Mouse (Mus musculus): ENCODE measurements around the gene Gm45837. TPM values are rescaled to one million over a fixed set of nuclear protein-coding genes. Genes with fewer than 3 reads are reported as not detected.
A peak's percentile ranks its signal among the peaks of the same experiment; 100 is the strongest.

Gene Gm45837
- polyA plus RNA-seq, 1 experiment = not detected

DNA sequence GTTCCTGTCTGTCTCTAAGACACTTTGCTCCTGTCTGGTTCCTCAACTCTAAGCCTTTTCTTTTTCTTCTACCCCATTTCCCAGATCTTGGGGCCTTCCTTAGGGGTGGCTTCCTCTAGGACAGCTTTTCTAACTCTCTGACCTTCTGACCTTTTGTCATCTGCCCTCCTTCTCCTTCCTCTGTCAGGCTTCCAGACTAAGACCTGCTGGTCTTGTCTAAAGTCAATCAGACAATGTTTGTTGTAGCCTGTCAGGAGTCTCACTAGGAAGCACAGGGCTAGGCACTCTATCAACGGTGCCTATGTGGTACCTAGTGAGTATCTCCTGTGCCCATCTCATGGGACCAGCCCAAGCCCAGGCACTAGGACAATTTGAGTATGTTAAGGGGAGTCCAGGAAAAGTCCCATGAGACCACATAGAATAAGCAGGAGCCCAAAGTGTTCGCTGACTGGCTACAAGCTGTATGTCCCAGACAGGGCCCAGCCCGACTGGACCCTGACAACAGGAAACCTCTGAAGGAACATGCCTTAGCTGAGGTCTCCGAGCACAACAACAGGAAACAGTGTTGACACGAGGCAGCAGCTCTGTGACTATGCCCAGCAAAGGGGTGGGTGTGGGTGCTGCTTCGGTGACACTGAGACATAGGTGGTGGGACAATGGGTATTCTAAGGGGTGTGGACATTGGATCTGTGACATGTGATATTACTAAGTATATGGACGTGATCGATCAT lies 55.3 kb downstream of the Gm45837 start:
- Histone ChIP-seq H3K36me3 (ENCODE audit: control insufficient read depth, insufficient read depth, low read length) (no peaks in the 10 kb centered on the region), H3K27ac (ENCODE audit: control insufficient read depth, insufficient read depth, low read depth, low read length) (no peak overlapping the region), H3K27me3 (ENCODE audit: control insufficient read depth, insufficient read depth, low read length) (no peaks in the 10 kb centered on the region), H3K4me1 (ENCODE audit: control insufficient read depth, insufficient read depth, low read length) (peaks cover 12% of the 10 kb centered on the region), H3K4me3 (ENCODE audit: control insufficient read depth, low read depth, low read length) (peak overlapping the region; percentile 69)
- TF ChIP-seq CTCF (IDR thresholded peaks at IDR 0.05; ENCODE audit: control insufficient read depth, insufficient read depth, insufficient replicate concordance, low read depth, low read length) = no peak
- TF ChIP-seq POLR2A (IDR thresholded peaks at IDR 0.05; ENCODE audit: control insufficient read depth, low read depth, low read length) = no peak

DNA sequence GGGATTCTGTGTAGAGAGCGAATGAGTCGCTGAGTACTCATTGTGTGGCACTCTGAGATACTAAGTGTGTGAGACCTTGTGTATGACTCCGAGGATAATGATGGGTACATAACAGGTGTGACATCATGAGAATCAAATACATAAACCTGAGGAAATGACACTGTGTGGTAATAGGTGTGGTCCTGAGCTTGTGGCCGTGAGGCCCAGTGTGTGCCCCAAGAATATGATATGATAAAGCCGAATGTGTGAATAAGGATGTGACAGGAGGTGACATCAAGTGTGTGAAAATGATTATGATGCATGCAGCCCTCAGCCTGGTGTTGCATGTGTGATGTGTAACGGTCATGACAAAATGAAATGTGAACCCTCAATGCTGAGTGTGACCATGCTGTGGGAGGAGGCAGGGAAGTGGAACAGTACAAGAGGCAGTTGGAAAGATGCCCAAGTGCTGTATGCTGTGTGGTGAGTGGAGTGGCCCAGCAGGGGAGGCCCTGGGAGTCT lies 55.9 kb downstream of the Gm45837 start:
- no peak overlapping the region for H3K27ac ChIP-seq (ENCODE audit: control insufficient read depth, insufficient read depth, low read depth, low read length)
- peaks cover 12% of the 10 kb centered on the region for H3K4me1 ChIP-seq (ENCODE audit: control insufficient read depth, insufficient read depth, low read length)
- TF ChIP-seq CTCF (IDR thresholded peaks at IDR 0.05; ENCODE audit: control insufficient read depth, insufficient read depth, insufficient replicate concordance, low read depth, low read length) = no peak
- TF ChIP-seq POLR2A (IDR thresholded peaks at IDR 0.05; ENCODE audit: control insufficient read depth, low read depth, low read length) = no peak
- peak overlapping the region; percentile 69; the same call in 1 of the 2 replicates for H3K4me3 ChIP-seq (ENCODE audit: control insufficient read depth, low read depth, low read length)
- H3K36me3 ChIP-seq (ENCODE audit: control insufficient read depth, insufficient read depth, low read length) = no peaks in the 10 kb centered on the region
- no peaks in the 10 kb centered on the region for H3K27me3 ChIP-seq (ENCODE audit: control insufficient read depth, insufficient read depth, low read length)

DNA sequence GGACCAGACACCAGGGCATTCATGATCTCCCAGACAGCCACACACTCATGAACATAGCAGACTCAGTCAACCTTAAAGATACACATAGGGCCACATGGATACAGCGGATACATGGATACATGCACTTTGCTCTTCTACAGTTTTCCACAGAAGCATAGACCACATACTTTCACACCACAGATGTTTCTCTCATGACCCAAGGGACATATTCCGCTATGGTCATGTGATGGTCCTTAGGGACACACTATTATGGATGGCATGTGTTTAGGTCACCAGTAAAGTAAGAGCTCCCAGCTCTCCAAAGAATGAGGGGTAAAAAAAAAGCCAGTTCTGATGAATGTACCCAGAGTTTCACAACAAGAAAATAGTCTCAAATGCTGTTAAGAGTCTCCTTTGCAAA lies 60.7 kb downstream of the Gm45837 start:
- H3K27me3 ChIP-seq (ENCODE audit: control insufficient read depth, insufficient read depth, low read length) = no peaks in the 10 kb centered on the region
- H3K27ac ChIP-seq (ENCODE audit: control insufficient read depth, insufficient read depth, low read depth, low read length) = no peak overlapping the region
- no peaks in the 10 kb centered on the region for H3K36me3 ChIP-seq (ENCODE audit: control insufficient read depth, insufficient read depth, low read length)
- no peak overlapping the region for H3K4me3 ChIP-seq (ENCODE audit: control insufficient read depth, low read depth, low read length)
- no peaks in the 10 kb centered on the region for H3K4me1 ChIP-seq (ENCODE audit: control insufficient read depth, insufficient read depth, low read length)
- no peak for TF ChIP-seq CTCF (IDR thresholded peaks at IDR 0.05; ENCODE audit: control insufficient read depth, insufficient read depth, insufficient replicate concordance, low read depth, low read length)
- TF ChIP-seq POLR2A (IDR thresholded peaks at IDR 0.05; ENCODE audit: control insufficient read depth, low read depth, low read length) = no peak

DNA sequence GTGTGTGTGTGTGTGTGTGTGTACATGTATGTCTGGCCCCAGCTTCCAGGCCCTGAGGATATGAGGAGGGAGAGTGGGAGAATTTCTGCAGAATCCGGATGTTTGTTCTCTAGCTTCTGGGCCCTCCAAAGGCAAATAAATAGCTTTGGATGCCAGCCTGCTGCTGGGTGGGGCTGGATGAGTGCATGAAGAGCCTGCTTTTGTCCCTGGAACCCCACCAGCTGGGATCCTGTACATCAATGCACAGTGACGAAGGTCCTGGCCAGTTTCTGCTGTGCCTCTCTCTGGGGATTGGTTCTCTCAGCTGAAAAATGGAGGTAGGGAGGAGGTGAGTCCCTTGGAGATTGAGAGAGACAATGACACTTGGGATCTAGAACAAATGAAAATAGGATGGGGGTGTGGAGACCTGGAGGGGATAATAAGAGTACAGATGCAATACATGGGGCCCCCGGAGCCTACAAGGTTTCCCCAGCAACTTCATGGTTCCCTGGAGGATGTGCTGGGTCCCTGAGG lies 61.3 kb downstream of the Gm45837 start:
- no peak overlapping the region for H3K4me3 ChIP-seq (ENCODE audit: control insufficient read depth, low read depth, low read length)

DNA sequence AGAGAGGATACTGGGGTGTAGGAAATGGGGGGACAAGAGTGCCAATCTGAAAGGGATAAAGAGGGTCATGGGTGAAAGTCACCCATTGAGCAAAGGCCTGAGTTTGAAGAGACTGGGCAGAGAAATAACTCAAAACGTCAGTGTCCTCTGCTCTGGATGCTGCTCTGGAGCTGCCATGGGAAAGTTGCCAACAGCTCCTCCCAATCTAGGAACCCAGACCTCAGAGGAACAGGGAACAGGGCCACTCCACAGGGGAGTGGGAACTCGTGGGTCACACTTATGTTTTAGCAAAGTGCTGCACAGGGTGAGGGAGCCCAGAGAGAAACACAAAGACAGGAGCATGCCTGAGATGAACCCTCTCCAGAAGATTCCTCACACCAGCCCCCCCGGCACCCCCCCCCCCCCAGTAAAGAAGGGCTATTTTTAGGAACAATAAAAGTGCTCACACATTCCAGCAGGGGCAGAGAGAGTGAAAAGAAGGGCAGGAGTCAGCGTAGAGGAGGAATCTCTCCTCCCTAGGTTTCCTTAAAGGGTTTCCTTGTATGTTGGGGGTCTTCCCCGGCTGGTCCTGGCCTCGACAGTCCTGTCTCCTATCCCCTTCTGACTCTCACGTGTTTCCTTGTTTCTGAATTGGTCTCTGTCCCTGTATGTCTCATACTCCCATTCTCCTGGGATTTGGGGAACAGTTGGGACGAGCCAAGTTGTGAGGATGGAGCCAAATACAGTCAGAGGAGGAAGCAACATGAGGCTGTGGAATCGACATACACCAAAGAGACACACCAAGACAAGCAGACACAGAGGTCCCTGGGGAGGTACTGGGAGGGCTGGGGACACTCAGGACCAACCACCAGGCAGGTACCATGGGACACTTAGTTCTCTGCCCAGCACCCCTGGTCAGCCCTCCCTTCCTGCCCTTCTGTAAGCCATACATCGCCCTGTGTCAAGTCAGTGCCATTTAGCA lies 62.2 kb downstream of the Gm45837 start:
- no peak overlapping the region for H3K27ac ChIP-seq (ENCODE audit: control insufficient read depth, insufficient read depth, low read depth, low read length)
- no peaks in the 10 kb centered on the region for H3K27me3 ChIP-seq (ENCODE audit: control insufficient read depth, insufficient read depth, low read length)
- no peak overlapping the region for H3K4me3 ChIP-seq (ENCODE audit: control insufficient read depth, low read depth, low read length)
- TF ChIP-seq CTCF (IDR thresholded peaks at IDR 0.05; ENCODE audit: control insufficient read depth, insufficient read depth, insufficient replicate concordance, low read depth, low read length) = no peak
- TF ChIP-seq POLR2A (IDR thresholded peaks at IDR 0.05; ENCODE audit: control insufficient read depth, low read depth, low read length) = no peak
- no peaks in the 10 kb centered on the region for H3K4me1 ChIP-seq (ENCODE audit: control insufficient read depth, insufficient read depth, low read length)
- no peaks in the 10 kb centered on the region for H3K36me3 ChIP-seq (ENCODE audit: control insufficient read depth, insufficient read depth, low read length)

More for the DNA sequence above, 61.3 kb downstream of the Gm45837 start:
- Histone ChIP-seq H3K27me3 (ENCODE audit: control insufficient read depth, insufficient read depth, low read length) (no peaks in the 10 kb centered on the region), H3K27ac (ENCODE audit: control insufficient read depth, insufficient read depth, low read depth, low read length) (no peak overlapping the region), H3K4me1 (ENCODE audit: control insufficient read depth, insufficient read depth, low read length) (no peaks in the 10 kb centered on the region), H3K36me3 (ENCODE audit: control insufficient read depth, insufficient read depth, low read length) (no peaks in the 10 kb centered on the region)
- TF ChIP-seq POLR2A (IDR thresholded peaks at IDR 0.05; ENCODE audit: control insufficient read depth, low read depth, low read length) = no peak
- no peak for TF ChIP-seq CTCF (IDR thresholded peaks at IDR 0.05; ENCODE audit: control insufficient read depth, insufficient read depth, insufficient replicate concordance, low read depth, low read length)

DNA sequence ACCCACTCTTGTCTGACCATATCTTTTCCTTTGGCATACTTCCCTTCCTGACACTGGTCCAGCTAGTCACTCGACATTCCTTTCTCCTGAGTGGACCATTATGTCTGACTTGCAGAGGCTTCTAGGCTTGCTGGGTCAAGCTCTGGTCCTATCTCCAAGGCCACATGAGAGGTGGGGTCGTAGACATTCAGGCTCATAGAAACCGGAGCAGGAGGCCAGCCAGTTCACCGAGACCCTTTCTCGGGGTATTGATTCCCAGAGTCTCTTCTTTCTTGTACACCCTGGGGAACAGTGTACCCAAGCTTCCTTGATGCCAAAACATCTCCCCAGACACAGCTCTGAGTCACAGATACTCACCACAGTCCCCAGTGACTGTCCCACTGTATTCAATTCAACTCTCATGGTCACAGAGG lies 63.7 kb downstream of the Gm45837 start:
- Histone ChIP-seq H3K36me3 (ENCODE audit: control insufficient read depth, insufficient read depth, low read length) (no peaks in the 10 kb centered on the region), H3K27me3 (ENCODE audit: control insufficient read depth, insufficient read depth, low read length) (no peaks in the 10 kb centered on the region), H3K4me3 (ENCODE audit: control insufficient read depth, low read depth, low read length) (no peak overlapping the region), H3K27ac (ENCODE audit: control insufficient read depth, insufficient read depth, low read depth, low read length) (no peak overlapping the region), H3K4me1 (ENCODE audit: control insufficient read depth, insufficient read depth, low read length) (no peaks in the 10 kb centered on the region)
- TF ChIP-seq POLR2A (IDR thresholded peaks at IDR 0.05; ENCODE audit: control insufficient read depth, low read depth, low read length) (no peak), CTCF (IDR thresholded peaks at IDR 0.05; ENCODE audit: control insufficient read depth, insufficient read depth, insufficient replicate concordance, low read depth, low read length) (no peak)

DNA sequence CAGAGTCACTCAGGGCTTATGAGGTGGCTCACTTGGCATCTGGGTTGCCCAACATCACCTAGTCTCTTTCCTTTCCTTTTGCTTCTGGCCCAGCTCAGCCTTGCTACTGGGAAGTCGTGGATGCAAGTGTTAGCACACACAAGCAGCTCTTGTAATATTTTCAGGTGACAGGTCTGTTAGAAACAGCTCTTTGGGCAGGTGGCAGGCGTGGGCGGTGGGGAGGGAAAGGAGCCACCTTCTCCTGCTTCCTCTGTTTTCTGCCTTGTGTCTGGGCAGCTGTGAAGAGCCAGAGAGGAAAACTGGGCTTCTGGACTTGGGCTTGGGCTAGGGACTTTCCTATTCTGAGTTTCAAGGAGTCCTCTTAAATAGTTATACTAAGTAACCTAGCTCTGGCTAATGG lies 65.3 kb downstream of the Gm45837 start:
- H3K27ac ChIP-seq (ENCODE audit: control insufficient read depth, insufficient read depth, low read depth, low read length) = no peak overlapping the region
- no peak overlapping the region for H3K4me3 ChIP-seq (ENCODE audit: control insufficient read depth, low read depth, low read length)
- H3K27me3 ChIP-seq (ENCODE audit: control insufficient read depth, insufficient read depth, low read length) = no peaks in the 10 kb centered on the region
- TF ChIP-seq CTCF (IDR thresholded peaks at IDR 0.05; ENCODE audit: control insufficient read depth, insufficient read depth, insufficient replicate concordance, low read depth, low read length) (no peak), POLR2A (IDR thresholded peaks at IDR 0.05; ENCODE audit: control insufficient read depth, low read depth, low read length) (no peak)
- no peaks in the 10 kb centered on the region for H3K36me3 ChIP-seq (ENCODE audit: control insufficient read depth, insufficient read depth, low read length)
- H3K4me1 ChIP-seq (ENCODE audit: control insufficient read depth, insufficient read depth, low read length) = no peaks in the 10 kb centered on the region

Data from testis, adult 2 months (tissue).